Mouse (Mus musculus): ENCODE data around the gene G6pc3. TPM values are rescaled to one million over a fixed set of nuclear protein-coding genes. Genes with fewer than 3 reads are reported as not detected.

The G6pc3 gene
- polyA plus RNA-seq (2015; fragmentation: Nextera tagmentation; extraction: Ambion mirVana) = 29.6 and 32.1 TPM in 2 replicates

DNA sequence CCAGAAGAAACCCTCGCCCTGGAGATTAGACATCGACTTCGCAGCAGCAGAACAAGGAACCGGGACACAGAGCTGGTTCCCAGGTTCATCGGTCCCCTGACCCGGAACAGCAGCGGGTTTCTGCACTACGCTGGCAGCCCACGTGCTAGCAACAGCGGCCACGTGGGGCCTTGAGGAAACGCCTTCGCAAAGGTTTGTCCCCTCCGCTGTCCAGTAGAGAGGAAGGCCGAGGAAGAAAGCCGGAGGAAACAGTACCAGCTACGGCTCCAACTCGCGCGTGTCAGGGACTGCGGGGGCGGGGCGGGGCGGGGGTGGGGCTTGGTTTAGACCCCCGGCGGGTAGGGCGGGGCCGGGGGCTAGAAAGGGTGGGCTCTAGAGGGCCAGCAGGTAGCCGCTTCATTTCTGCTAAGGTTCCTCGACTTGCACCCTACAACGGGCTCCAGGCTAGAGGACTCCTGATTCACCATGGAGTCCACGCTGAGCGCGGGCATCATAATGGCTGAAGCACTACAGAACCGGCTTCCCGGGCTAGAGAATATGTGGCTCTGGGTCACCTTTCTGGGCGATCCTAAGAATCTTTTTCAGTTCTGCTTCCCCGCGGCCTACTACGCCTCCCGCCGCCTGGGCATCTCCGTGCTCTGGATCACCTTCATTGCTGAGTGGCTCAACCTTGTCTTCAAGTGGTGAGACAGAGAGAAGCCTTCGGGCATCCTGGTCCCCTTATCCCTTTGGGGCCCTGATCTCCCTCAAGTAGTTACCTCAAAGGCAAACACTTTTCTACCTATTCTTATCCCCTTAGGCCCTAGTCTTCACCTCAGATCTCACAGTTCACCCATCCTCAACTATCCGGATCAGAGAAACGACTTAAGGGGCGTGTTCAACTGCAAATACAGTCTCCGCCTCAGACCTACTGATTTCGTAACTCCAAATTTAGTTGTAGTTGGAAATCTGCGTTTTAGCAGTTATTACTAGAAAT, at the start of gene G6pc3:
Gene G6pc3, plus strand, starts transcription at position 160 of the 976 bp plus-strand sequence.
- Histone ChIP-seq H3K4me1 (peaks cover 19% of the 10 kb centered on the region; the same call in 1 of the 2 replicates), H3K27me3 (replicated peaks) (no peaks in the 10 kb centered on the region), H3K27ac (peak within 1 kb of the TSS; percentile 81), H3K36me3 (peaks cover 4% of the 10 kb centered on the region; the same call in 1 of the 2 replicates), H3K9ac (peak within 1 kb of the TSS; percentile 38), H3K9me3 (no peaks in the 10 kb centered on the region), H3K4me2 (peak within 1 kb of the TSS; percentile 91), H3K4me3 (replicated peaks) (peak within 1 kb of the TSS; percentile 59)
- 1% methylated on average over 50 of the region's 50 CpGs for WGBS
- peak; percentile 71 for ATAC-seq (ENCODE audit: insufficient read depth, low FRiP score, low read depth)

- Histone ChIP-seq H3K36me3 (no peaks in the 10 kb centered on the region), H3K4me1 (peaks cover 3% of the 10 kb centered on the region), H3K9me3 (no peaks in the 10 kb centered on the region), H3K9ac (no peak overlapping the region), H3K4me3 (replicated peaks) (no peak overlapping the region), H3K27ac (no peak overlapping the region), H3K27me3 (replicated peaks) (peaks cover 12% of the 10 kb centered on the region), H3K4me2 (no peak overlapping the region)
- ATAC-seq (ENCODE audit: insufficient read depth, low FRiP score, low read depth) = no peak
- WGBS = 1% methylated on average over 5 of the region's 5 CpGs
Measured at GRCm38 (mm10) chr11:102140508-102140907, 48.9 kb upstream of the G6pc3 start.

DNA sequence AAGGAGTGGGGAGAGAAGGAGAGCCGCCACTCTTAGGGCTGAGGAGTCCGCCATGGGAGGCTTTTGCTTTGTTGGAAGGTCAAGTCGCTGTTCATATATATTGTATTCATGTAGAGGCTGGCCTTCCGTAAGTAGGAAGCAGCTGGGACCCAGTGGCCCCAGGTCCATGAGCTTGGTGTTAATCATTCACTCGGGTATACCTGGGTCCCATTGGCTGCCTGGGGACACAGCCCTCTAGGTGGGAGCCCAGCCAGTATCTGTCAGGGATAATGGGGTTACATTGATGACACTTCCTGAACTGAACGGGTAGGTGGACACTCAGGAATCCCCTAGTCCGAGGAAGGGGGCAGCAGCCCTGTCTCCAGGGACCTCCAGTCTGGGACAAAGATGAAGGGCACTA, 47.1 kb upstream of the G6pc3 start:
- Histone ChIP-seq H3K4me1 (peaks cover 17% of the 10 kb centered on the region), H3K4me3 (replicated peaks) (no peak overlapping the region), H3K27me3 (replicated peaks) (peaks cover 30% of the 10 kb centered on the region), H3K9ac (no peak overlapping the region), H3K9me3 (no peaks in the 10 kb centered on the region), H3K4me2 (no peak overlapping the region; the same call in 1 of the 2 replicates), H3K27ac (peak overlapping the region; percentile 8; the same call in 1 of the 2 replicates), H3K36me3 (no peaks in the 10 kb centered on the region)
- 55% methylated on average over 7 of the region's 7 CpGs for WGBS
- peak; percentile 57; the same call in 1 of the 2 replicates for ATAC-seq (ENCODE audit: insufficient read depth, low FRiP score, low read depth)

GRCm38 (mm10) chr11:102144957-102145470, 44.4 kb upstream of the G6pc3 start:
- H3K36me3 ChIP-seq = no peaks in the 10 kb centered on the region
- H3K27me3 ChIP-seq (replicated peaks) = peaks cover 48% of the 10 kb centered on the region
- ATAC-seq (ENCODE audit: insufficient read depth, low FRiP score, low read depth) = peak; percentile 52; the same call in 1 of the 2 replicates
- peak overlapping the region; percentile 57 for H3K4me2 ChIP-seq
- 23% methylated on average over 13 of the region's 13 CpGs for WGBS
- peaks cover 22% of the 10 kb centered on the region for H3K4me1 ChIP-seq
- peak overlapping the region; percentile 39 for H3K4me3 ChIP-seq (replicated peaks)
- H3K9me3 ChIP-seq = no peaks in the 10 kb centered on the region
- H3K27ac ChIP-seq = no peak overlapping the region
- H3K9ac ChIP-seq = no peak overlapping the region

- Histone ChIP-seq H3K9ac (no peak within 1 kb of the TSS), H3K27me3 (replicated peaks) (peaks cover 48% of the 10 kb centered on the region), H3K9me3 (no peaks in the 10 kb centered on the region), H3K4me2 (peak within 1 kb of the TSS; percentile 57), H3K4me1 (peaks cover 22% of the 10 kb centered on the region), H3K4me3 (replicated peaks) (peak within 1 kb of the TSS; percentile 39), H3K27ac (no peak within 1 kb of the TSS), H3K36me3 (no peaks in the 10 kb centered on the region)
- no peak for ATAC-seq (ENCODE audit: insufficient read depth, low FRiP score, low read depth)
- WGBS = 2% methylated on average over 47 of the region's 50 CpGs
Measured at GRCm38 (mm10) chr11:102145471-102146001, 43.9 kb upstream of the G6pc3 start, which contains the start of gene Nags. Gene Nags, plus strand, starts transcription at chr11:102145513.

- ATAC-seq (ENCODE audit: insufficient read depth, low FRiP score, low read depth) = 0 out of 2 replicates have a peak, but pooled peaks have one; percentile 32
- Histone ChIP-seq H3K27me3 (replicated peaks) (peaks cover 48% of the 10 kb centered on the region), H3K4me3 (replicated peaks) (peak overlapping the region; percentile 39), H3K9me3 (no peaks in the 10 kb centered on the region), H3K4me1 (peaks cover 22% of the 10 kb centered on the region), H3K9ac (no peak overlapping the region), H3K27ac (no peak overlapping the region), H3K4me2 (peak overlapping the region; percentile 57), H3K36me3 (no peaks in the 10 kb centered on the region)
- 6% methylated on average over 16 of the region's 16 CpGs for WGBS
Measured at GRCm38 (mm10) chr11:102146005-102146404, 43.4 kb upstream of the G6pc3 start.

DNA sequence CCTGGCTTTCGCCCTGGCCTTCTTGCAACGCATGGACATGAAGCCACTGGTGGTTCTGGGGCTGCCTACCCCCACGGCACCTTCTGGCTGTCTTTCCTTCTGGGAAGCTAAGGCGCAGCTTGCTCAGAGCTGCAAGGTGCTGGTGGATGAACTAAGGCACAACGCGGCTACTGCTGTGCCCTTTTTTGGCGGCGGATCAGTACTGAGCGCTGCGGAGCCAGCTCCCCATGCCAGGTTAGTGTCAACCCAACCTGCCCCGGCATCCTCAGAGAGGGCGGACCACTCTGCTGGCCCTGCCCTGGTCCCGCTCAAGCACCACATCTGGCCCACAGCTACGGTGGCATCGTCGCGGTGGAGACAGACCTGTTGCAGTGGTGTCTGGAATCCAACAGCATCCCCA, 42.9 kb upstream of the G6pc3 start:
- no peak overlapping the region for H3K27ac ChIP-seq
- no peaks in the 10 kb centered on the region for H3K9me3 ChIP-seq
- peak overlapping the region; percentile 57 for H3K4me2 ChIP-seq
- H3K36me3 ChIP-seq = no peaks in the 10 kb centered on the region
- H3K27me3 ChIP-seq (replicated peaks) = peaks cover 48% of the 10 kb centered on the region
- no peak overlapping the region for H3K9ac ChIP-seq
- H3K4me1 ChIP-seq = peaks cover 22% of the 10 kb centered on the region
- WGBS = 11% methylated on average over 17 of the region's 17 CpGs
- H3K4me3 ChIP-seq (replicated peaks) = peak overlapping the region; percentile 39
- ATAC-seq (ENCODE audit: insufficient read depth, low FRiP score, low read depth) = no peak

GRCm38 (mm10) chr11:102147213-102147989, 42.0 kb upstream of the G6pc3 start:
- no peak; the same call in 1 of the 2 replicates for ATAC-seq (ENCODE audit: insufficient read depth, low FRiP score, low read depth)
- H3K27me3 ChIP-seq (replicated peaks) = peaks cover 48% of the 10 kb centered on the region
- WGBS = 11% methylated on average over 34 of the region's 34 CpGs
- H3K4me3 ChIP-seq (replicated peaks) = no peak overlapping the region; the same call in 1 of the 2 replicates
- H3K4me1 ChIP-seq = peaks cover 22% of the 10 kb centered on the region
- peak overlapping the region; percentile 57; the same call in 1 of the 2 replicates for H3K4me2 ChIP-seq
- H3K9ac ChIP-seq = no peak overlapping the region
- no peaks in the 10 kb centered on the region for H3K9me3 ChIP-seq
- H3K27ac ChIP-seq = no peak overlapping the region
- no peaks in the 10 kb centered on the region for H3K36me3 ChIP-seq

- H3K4me2 ChIP-seq = peak within 1 kb of the TSS; percentile 88
- H3K27ac ChIP-seq = peak within 1 kb of the TSS; percentile 63
- H3K36me3 ChIP-seq = no peaks in the 10 kb centered on the region
- WGBS = under 1% methylated on average over 37 of the region's 37 CpGs
- no peaks in the 10 kb centered on the region for H3K9me3 ChIP-seq
- peak; percentile 85 for ATAC-seq (ENCODE audit: insufficient read depth, low FRiP score, low read depth)
- H3K9ac ChIP-seq = peak within 1 kb of the TSS; percentile 45
- H3K4me1 ChIP-seq = peaks cover 9% of the 10 kb centered on the region
- H3K27me3 ChIP-seq (replicated peaks) = no peaks in the 10 kb centered on the region
- H3K4me3 ChIP-seq (replicated peaks) = peak within 1 kb of the TSS; percentile 70
Measured at GRCm38 (mm10) chr11:102156039-102156785, 33.2 kb upstream of the G6pc3 start, which contains the start of gene Tmem101. Gene Tmem101, minus strand, starts transcription at chr11:102156404.

- peaks cover 9% of the 10 kb centered on the region for H3K4me1 ChIP-seq
- H3K4me3 ChIP-seq (replicated peaks) = no peak overlapping the region; the same call in 1 of the 2 replicates
- H3K27me3 ChIP-seq (replicated peaks) = no peaks in the 10 kb centered on the region
- 6% methylated on average over 1 of the region's 1 CpGs for WGBS
- ATAC-seq (ENCODE audit: insufficient read depth, low FRiP score, low read depth) = no peak
- H3K4me2 ChIP-seq = peak overlapping the region; percentile 88; the same call in 1 of the 2 replicates
- H3K27ac ChIP-seq = no peak overlapping the region
- no peaks in the 10 kb centered on the region for H3K9me3 ChIP-seq
- H3K36me3 ChIP-seq = no peaks in the 10 kb centered on the region
- no peak overlapping the region for H3K9ac ChIP-seq
Measured at GRCm38 (mm10) chr11:102156786-102157089, 32.7 kb upstream of the G6pc3 start.

Data from stomach, embryonic 15.5 days (tissue).